Mouse (Mus musculus): ENCODE results near the gene Hnrnpab.

Gene Hnrnpab

DNA sequence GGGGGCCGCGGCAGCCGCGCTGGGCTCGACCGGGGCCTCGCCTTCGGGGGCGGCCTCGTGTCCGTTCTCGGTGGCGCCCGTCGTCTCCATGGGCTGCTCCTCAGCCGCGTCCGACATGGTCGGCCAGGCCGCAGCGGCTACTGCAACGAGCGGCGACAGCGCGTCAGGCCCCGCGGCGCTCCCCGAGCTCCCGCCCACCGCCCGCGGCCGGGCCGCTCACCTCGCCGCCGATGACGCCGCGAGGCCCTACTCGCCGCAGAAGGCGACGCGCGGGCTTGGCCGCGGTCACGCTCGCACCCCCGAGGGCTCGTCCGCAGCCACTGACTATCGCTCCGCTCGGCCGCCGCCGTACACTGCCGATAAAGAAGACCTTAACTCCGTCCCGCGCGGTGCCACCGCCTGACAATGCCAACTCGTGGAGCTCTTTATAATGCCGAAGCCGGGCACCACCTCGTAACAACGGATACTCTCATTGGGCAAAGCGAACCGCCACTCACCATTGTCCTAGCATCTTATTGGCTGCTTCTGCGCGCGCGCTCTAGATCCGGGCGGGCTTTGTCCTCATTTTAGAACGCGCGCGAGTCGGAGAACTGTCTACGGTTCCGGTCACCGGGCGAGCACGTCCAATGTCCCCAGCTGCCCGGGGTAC is at the start of gene Hnrnpab:
Gene Hnrnpab, minus strand, starts transcription at position 401 of the 649 bp plus-strand sequence.
- DNase-seq (ENCODE audit: extremely low read depth, low read depth), result peak; percentile 88

DNA sequence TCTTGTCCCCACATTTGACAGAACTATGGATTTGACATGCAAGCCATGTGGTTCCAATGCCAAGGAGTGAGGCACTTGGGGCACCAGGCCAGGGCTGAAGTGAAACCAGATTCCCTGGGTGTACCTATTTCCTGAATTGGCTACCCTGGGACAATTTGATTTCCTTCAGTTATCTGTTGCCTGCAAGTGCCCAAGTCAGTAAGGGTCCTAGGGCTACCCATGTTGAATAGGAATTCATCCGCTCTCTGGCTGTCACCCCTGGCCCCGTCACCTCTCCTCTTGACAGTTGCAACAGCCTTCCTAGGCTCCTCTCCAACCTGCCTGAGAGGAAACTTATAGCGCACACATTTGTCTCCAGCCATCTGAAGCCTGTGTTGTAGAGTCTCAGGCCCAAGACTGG is 48.2 kb upstream of the Hnrnpab start:
- DNase-seq (ENCODE audit: extremely low read depth, low read depth), result no peak

DNA sequence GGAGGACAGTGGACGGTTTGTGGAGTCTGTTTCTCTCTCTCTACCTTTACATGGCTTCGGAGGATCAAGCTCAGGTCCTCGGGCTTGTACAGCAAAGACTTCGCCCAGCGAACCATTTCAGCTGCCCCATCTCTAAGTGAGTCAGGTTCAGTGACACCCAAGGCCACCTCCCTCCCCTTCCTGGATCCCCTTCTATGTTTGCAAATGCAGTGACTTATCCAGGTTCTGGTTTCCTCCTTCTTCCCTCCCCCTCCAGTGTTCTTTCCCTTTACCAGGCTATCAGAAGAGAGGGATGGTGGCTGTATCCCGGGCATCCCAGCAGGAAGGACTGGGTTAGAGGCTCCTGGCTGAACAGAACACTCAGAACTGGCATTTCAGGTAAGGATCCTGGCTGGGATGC is 47.1 kb upstream of the Hnrnpab start:
- DNase-seq (ENCODE audit: extremely low read depth, low read depth), result no peak

DNA sequence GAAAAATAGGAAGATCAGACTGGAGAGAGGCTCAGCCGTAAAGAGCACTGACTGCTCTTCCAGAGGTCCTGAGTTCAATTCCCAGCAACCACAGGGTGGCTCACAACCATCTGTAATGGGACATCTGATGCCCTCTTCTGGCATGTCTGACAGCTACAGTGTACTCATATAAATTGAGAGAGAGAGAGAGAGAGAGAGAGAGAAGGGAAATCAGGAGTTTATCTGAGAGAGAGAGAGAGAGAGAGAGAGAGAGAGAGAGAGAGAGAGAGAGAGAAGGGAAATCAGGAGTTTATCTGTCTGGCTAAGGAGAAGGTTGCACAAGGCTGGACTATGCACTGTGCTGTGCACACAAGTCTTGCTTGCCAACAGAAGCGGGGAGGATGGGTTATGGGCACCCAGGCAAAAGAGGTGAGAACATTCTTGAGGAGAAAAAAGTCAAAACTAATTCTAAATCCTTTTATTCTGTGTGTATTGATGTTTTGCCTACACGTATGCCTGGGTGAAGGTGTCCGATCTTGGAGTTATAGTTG is 46.3 kb upstream of the Hnrnpab start:
- no peak for DNase-seq (ENCODE audit: extremely low read depth, low read depth)

DNA sequence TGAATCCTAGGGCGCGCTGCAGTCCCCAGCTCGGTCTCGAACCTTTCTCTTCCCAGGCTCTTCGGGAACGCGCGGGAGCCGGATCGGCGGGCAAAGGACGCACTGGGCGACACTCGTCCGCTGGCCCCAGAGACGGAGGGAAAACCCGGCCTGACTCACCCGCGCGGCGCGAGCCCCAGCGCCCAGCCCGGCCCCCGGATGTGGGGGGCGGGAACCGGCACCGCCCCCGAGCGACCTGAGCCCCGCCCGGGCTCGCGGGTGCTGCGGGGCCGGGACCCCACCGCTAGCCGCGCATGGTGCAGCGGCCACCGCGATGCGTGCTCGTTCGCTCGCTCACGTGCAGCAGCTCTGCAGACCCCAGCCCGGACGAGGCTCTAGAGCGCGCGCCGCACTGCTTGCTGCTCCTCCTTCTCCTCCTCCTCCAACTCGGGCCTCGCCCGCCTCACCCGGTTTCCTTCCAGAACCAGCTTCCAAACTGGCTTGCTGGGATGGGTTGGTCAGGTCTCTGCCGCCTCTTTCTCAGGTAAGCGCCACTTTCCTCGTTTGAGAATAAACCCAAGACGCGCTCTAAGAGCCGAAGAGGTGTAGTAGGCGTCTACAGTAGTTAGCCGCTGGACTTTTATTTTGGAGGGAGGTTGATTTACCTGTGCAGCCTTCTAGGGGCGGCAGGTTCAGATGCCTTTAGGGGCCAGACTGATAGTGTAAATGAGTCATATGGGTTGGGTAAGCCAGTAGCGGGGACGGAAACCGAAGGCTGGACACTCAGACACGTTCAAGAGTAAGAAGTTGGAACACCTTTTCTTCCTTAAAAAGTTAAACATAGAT is 44.3 kb upstream of the Hnrnpab start, which contains the start of the genes N4bp3 and D930048N14Rik:
Gene N4bp3, minus strand, starts transcription at position 152 of the 825 bp plus-strand sequence.
Gene D930048N14Rik, plus strand, starts transcription at position 264 of the 825 bp plus-strand sequence.
- DNase-seq (ENCODE audit: extremely low read depth, low read depth), result no peak

DNA sequence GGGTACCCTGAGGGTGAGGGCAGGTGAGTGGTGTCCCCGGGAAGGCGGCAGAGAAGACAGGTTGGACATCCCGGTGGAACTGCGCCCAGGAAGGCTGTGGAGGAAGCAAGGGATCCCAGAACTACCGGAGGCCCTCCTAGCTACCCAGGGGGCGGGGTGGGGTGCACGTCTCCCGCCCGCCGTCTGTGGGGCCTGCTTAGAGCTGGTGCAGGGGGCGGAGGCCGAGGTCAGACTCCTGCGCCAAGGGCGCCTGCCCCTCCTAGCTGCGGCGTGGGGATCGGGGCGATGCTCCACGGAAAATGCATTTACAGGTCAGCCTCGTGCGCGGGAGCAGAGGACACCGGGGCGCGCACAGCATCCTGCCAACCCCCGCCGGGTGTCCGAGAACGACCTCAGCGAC is 43.6 kb upstream of the Hnrnpab start:
- DNase-seq (ENCODE audit: extremely low read depth, low read depth), result no peak

DNA sequence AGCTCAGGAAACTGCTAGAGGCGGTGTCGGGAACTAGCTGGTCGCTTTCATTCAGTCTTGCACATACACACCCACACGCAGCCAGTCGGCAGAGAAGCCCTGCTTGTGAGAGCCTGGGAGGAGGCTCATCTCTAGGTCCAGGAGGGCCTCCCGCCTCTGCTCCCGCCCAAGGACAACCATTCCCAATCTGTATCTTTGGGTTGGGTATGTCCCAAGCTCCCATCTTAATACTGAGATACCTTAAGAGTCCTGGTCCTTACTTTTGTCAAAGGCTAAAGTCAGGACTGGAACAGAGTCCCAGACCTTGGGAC is 43.2 kb upstream of the Hnrnpab start:
- no peak for DNase-seq (ENCODE audit: extremely low read depth, low read depth)

DNA sequence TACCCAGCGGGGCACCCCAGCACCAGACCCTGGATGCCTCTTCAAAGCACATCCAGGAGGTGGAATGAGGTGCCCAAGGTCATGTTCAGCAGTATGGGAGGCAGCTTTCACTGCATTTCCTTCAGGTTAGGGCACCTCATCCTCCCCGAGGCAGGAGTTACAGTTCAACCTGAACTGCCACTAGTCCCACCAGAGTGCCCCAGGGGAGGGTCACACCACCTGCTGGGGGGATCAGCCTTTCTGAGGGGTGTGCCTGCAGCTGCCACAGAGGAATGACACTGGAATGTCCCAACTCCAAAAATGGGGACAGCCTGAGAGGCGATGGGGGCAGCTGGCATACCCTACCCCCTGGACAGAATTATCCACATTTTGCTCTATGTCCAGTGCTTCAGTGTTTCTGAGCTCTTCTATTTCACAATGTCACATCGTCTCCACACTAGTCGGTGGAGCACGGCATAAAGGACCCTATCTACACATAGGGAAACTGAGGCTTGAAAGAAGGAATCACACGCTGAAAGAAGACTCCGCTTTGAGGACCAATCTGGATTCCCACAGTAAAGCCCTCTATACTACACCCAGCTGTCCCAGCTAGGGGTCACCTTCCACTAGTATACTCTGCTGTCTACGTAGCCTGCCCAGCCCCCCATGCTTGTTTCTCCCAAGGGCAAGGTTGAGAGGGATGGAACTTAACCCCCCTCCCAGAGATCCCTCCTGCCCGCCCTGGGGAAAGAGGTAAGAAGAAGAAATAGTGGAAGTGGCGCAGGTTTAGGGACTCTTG is 42.7 kb upstream of the Hnrnpab start:
- no peak for DNase-seq (ENCODE audit: extremely low read depth, low read depth)

DNA sequence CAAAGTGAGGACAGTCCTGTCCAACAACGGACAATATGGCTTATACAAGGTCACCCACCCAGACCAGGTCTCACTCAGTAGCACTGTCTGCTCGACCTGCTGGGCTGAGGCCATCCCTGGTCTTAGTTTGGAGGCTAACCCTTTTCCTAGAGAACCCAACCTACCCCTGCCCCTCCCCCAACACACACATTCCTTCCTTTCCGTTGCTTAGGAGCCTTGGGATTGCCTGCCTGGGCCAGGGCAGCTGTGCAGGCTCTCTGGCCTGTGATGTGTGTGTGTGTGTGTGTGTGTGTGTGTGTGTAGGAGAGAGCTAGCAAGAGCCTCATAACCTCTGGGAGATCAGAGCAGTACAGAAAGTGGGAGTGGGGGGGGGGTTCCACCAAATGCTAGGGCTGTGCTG is 41.9 kb upstream of the Hnrnpab start:
- no peak for DNase-seq (ENCODE audit: extremely low read depth, low read depth)

DNA sequence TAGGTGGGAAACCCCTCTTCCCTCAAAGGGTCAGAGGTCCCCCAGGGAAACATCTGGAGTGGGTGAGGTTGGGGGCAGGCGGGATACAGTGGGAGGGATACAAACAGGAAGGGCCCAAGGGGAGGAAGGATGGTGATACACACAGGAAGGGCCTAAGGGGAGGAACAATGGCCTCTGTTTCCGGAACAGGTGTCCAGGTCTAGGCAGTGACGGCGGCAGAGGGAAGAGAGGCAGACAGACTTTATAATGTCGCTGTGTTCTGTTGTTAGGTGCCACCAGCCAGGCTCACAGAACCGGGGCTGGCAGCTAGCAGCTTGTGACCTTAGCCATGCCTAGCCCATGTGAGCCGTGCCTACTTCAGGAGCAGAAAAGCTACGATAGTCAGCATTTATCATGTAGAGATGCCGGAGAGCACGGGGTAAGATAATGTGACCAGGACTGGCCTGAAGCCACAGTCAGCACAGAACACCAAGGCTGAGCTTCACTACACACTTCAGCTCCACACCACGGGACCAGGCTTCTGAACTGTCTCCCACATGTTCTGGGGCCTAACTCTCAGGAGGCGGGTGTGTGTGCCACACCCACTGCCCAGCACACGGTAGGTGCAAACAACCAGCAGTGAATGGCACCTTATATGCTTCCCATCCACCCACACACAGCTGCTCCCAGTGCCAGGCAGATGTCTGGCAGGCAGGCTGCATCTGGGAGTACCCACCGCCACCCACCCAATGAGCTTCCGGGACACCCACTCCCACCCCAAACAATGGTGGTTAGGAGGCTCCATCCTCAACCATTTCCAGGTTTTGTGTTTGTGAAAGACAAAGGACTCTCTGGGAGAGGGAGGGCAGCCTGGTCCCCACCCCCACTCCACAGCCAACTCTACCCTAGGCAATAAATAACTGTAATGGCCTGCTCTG is 40.4 kb upstream of the Hnrnpab start:
- no peak for DNase-seq (ENCODE audit: extremely low read depth, low read depth)

DNA sequence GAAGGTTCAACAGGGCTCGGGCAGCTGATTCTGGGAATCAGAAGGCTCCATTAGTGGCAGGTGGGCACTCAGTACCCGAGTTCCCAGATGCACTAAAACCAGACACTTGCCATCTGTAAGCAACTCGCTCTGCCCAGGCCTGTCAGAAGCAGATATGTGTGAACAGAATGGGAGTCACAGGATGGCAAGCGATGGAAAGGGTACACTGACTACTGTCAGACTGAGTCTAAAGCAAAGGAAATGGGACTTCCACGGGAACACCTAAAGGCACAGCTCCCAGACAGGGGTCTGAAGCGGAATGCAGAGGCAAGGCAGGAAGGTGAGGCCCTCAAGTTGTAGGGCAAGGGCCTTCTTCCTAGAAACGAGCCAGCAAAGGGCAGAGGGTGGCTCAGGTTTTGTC is 39.6 kb upstream of the Hnrnpab start:
- no peak for DNase-seq (ENCODE audit: extremely low read depth, low read depth)

DNA sequence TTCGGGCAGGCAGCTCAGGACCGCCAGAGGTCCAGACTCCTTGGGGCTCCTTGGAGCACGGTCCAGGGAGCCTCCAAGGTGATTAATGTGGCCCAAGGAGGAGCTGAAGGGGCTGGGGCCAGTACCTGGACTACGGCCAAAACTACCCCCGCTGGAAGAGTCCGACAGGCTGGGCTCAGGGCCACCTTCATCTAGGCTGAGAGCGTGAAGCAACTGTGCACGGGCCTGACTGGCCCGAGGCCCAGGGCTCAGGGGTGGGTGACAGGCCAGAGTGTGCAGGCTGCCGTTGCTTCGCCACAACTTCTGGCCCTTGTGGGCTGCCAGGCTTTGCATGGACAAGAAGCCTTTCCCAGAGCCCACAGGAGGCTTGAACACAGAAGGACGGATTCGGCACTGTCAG is 38.6 kb upstream of the Hnrnpab start:
- no peak for DNase-seq (ENCODE audit: extremely low read depth, low read depth)

DNA sequence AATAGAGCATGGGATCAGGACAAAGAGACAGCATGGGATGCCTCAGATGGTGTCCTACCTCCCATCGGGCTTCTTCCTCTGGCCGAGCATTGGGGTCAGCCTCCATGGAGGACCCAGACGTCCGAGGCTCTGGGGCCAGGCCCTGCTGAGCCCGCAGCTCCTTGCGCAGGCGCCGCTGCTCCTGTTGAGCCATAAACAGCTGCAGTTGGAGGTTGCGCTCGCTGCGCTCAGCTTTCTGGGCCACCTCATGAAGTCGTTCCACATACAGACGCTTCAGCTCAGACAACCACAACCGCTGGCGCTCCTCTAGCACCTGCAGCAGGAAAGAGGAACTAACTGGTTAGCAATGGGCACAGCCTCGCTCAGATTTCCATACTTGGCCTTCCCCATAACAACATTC is 37.6 kb upstream of the Hnrnpab start:
- no peak for DNase-seq (ENCODE audit: extremely low read depth, low read depth)

DNA sequence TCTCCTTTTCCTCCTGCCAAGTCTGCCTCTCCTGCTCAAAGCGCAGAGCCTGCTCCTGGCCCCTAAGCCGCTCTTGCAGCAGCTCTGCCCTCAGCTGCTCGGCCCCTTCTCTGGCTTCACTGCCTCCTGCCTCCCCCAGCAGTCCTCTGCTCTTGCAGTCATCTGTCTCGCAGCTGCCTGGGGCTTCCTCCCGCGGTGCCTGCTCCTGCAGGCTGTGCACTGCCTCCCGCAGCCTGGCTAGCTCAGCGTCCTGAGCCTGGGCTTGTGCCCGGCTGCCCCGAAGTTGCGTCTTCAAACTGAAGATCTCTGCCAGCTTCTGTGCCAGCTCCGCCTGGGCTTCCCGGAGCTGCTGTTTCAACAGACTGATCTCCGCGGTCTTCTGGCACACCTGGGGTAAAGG is 37.1 kb upstream of the Hnrnpab start:
- DNase-seq (ENCODE audit: extremely low read depth, low read depth), result no peak

DNA sequence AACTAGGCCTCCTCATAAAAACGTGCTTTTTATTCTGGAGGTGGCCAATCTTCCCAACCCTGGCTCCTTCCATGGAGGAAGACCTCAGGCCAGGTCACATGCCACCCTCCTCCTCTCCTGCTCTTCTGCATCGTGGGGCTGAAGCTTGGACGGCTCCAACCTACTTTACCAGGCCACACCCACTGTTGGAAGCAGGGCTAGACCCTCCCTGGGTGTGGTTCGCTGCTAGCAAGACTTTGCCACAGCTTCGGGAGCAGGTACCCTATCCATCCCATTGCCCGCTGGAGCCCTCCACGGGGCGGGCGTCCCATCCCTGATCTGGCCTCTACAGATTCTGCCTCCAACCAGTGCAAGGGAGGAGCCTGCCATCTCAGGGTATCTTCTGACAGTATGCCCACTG is 36.6 kb upstream of the Hnrnpab start:
- DNase-seq (ENCODE audit: extremely low read depth, low read depth), result no peak

DNA sequence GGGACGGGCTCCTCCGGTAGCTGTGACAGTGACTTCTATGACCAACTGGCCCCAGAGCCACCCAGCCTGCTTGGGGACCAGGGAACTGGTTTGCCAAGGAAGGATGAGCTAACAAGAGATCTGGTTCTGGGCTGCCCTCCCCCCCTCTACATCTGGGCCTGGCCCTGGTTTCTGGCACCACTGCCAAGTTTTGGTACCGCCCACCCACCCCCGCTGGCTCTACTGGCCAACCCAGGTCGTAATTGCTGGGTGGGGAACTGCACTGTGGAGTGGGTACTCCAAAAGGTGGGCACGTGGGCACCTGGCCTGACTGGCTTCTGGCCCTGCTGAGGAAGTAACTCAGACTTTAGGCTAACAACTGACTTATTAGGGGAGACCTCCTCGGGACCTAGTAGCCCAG is 34.1 kb upstream of the Hnrnpab start:
- DNase-seq (ENCODE audit: extremely low read depth, low read depth), result no peak

DNA sequence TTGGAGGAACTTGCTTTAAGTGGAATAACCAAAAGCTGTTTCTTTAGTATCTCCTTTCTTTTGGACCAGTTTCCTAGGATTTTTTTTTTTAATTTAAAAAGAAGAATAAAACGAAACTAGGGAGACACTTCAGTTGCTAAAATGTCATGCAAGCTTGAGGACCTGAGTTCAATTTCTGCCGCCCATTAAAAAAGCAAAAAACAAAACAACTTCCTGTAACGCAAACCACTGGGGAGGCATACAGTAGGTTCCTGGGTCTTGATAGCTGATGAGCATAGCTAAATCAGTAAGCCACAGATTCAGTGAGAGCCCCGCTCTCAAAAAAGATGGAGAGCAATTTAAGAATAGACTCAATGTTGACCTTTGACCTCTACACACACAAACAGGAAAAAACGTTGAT is 31.9 kb upstream of the Hnrnpab start:
- no peak for DNase-seq (ENCODE audit: extremely low read depth, low read depth)

DNA sequence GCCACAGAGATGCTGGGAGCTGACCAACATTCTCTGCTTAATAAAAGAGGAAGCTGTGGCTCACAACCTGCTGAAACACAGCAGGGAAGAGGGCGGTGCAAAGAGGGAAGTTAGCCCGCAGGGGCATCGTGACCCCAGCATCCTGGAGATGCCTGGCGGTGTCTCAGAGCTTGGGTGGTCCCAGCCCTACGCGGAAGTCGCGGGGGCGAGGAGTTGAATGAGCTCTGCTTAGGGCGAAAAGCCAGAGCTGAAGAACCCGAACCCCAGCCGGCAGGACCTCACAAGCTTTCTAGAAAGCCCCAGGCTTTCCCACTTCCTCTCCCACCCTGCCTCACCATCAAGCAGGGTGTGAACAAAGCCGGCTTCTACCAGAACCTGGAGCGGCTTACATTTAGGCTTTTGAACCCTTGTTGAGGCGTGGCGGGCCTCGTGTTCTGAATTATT is 31.3 kb upstream of the Hnrnpab start:
- DNase-seq (ENCODE audit: extremely low read depth, low read depth), result peak; percentile 93

DNA sequence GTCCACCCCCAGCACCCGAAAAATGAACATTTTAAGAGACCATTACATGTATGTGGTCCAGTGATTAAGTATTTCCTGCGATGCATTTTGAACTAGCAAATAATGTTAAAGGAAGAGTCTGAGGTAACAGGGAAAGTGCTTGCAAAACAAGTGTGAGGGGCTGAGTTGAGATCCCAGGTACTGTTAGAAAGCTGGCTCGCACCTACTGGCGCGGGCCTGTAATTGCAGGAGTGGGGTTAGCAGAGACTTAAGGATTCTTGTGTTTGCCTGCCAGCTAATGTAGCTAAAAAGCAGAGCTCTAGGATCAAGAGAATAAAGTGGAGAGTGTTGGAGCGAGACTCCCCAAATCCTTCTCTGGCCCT is 29.7 kb upstream of the Hnrnpab start:
- DNase-seq (ENCODE audit: extremely low read depth, low read depth), result peak; percentile 76

DNA sequence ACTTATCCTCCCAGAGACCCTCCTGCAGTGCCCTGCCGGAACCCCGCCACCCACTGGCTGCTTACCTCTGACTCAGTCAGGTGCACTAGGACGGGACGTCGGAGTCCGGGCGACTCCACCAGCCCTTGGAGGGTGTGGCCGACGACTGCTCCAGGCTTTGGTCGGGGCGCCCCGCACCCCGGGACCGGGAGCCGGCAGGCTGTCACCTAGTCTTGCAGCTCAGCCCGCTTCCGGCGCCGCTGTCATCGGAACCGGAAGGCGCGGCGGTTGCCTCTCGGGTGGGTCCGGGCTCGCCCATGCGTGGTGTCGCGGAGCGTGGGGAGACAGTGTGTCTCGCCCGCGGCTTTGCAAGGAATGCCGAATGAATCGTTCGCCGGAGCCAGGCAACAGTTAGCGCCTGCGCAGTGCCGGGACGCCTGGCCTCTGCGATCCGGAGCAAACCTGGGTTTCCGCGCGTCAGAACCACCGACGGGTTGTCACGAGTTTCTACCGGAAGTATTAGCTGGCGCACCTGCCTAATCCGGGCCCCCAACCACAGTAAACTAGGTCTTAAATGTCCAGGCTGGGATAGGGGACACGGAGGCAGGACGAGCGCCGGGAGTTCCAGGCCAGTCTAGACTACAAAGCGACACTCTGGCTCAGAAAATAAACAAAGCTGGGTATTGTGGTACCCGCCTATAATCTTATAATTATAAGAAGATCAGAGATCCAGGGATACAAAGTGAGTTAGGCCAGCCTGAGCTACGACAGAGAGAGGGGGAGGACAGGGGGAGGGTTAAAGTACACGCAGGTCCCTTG is 29.1 kb upstream of the Hnrnpab start, which contains the start of gene Rmnd5b:
Gene Rmnd5b, minus strand, starts transcription at position 372 of the 798 bp plus-strand sequence.
- peak; percentile 69 for DNase-seq (ENCODE audit: extremely low read depth, low read depth)
